Mouse (Mus musculus) kidney, adult 2 months (tissue): ENCODE data around the gene Cpm.

Experiments used
- CTCF ChIP-seq: fragments of 200-500 bp; conservative IDR thresholded peaks from 2 replicates; pipeline ENCODE4 v1.5.1; 2011; ENCODE audit warnings: low read depth, mild to moderate bottlenecking, control low read depth, low read length, moderate library complexity, mixed read lengths; ENCODE audit not compliant: insufficient read depth, insufficient read length
- POLR2A ChIP-seq: fragments of 200-500 bp; IDR thresholded peaks from one replicate; pipeline ENCODE4 v1.6.1; 2011; ENCODE audit warnings: low read depth, low read length, control low read depth

GRCm38 (mm10) chr10:117643711-117644428, 14.6 kb downstream of the Cpm start:
- no peak for TF ChIP-seq CTCF
- TF ChIP-seq POLR2A, result no peak
